Mouse (Mus musculus) CH12.LX (cell line): Measurements from ENCODE around the gene Pheta1. TPM values are rescaled to one million over a fixed set of nuclear protein-coding genes. Genes with fewer than 3 reads are reported as not detected.
A peak's percentile ranks its signal among the peaks of the same experiment; 100 is the strongest.

ENCODE experiments used
- DNase-seq: peaks from one replicate; pipeline ENCODE4 v3.0.0-alpha.2; 2013; ENCODE audit errors: extremely low read depth
- H3K27ac ChIP-seq: 2 replicates; pipeline ENCODE4 v1.5.1; 2012; ENCODE audit warnings: low read depth, mild to moderate bottlenecking, control low read depth, moderate library complexity; ENCODE audit not compliant: insufficient read depth
- H3K27me3 ChIP-seq: replicated peaks from 2 replicates; pipeline ENCODE3; 2012; ENCODE audit warnings: inconsistent platforms
- H3K36me3 ChIP-seq, 2 experiments: replicated peaks in 1 of 2; 2 replicates each; pipeline versions ENCODE3 to v1.6.1; 2012; ENCODE audit warnings: inconsistent platforms in 1 of 2, low read length in 1 of 2, mild to moderate bottlenecking in 1 of 2, mixed read lengths in 1 of 2, moderate library complexity in 1 of 2; ENCODE audit not compliant: control insufficient read depth in 1 of 2, insufficient read depth in 1 of 2
- H3K4me1 ChIP-seq, 2 experiments: 2 replicates each; pipeline ENCODE4 v1.6.1; 2012; ENCODE audit warnings: inconsistent platforms in 1 of 2, moderate library complexity in 1 of 2; ENCODE audit not compliant: insufficient read depth in 2 of 2, control insufficient read depth in 1 of 2
- H3K4me2 ChIP-seq: 2 replicates; pipeline ENCODE4 v1.6.1; 2012; ENCODE audit warnings: low read depth, mild to moderate bottlenecking, control low read depth; ENCODE audit not compliant: poor library complexity, insufficient read depth, severe bottlenecking
- H3K4me3 ChIP-seq, 3 experiments: fragments of 150-350 bp in 1 of 3; sonication (generic) in 1 of 3; replicated peaks in 1 of 3; 2 replicates each; pipeline versions ENCODE3 to v1.5.1; 2011 to 2012; ENCODE audit warnings: low read depth in 2 of 3, low read length in 2 of 3, mild to moderate bottlenecking in 2 of 3, moderate library complexity in 2 of 3, control low read depth in 1 of 3, improper control_type of control experiment in 1 of 3, inconsistent platforms in 1 of 3, mixed read lengths in 1 of 3; ENCODE audit not compliant: poor library complexity in 1 of 3
- H3K79me2 ChIP-seq: replicated peaks from 2 replicates; pipeline ENCODE4 v1.6.1; 2012; ENCODE audit warnings: mild to moderate bottlenecking, moderate library complexity; ENCODE audit not compliant: control insufficient read depth, poor library complexity, insufficient read depth, severe bottlenecking; ENCODE audit errors: extremely low read depth
- H3K9ac ChIP-seq: 2 replicates; pipeline ENCODE4 v1.6.1; 2012; ENCODE audit warnings: low read depth, mild to moderate bottlenecking, control low read depth, moderate library complexity; ENCODE audit not compliant: insufficient read depth
- H3K9me3 ChIP-seq: replicated peaks from 2 replicates; pipeline ENCODE3; 2012; ENCODE audit warnings: low read length, inconsistent platforms, mixed read lengths
- CTCF ChIP-seq, 2 experiments: IDR thresholded peaks in 1 of 2; conservative IDR thresholded peaks in 1 of 2; 2 replicates each; pipeline ENCODE4 v1.5.1; 2011 to 2012; ENCODE audit warnings: low read depth in 2 of 2, low read length in 2 of 2, improper control_type of control experiment in 1 of 2, inconsistent platforms in 1 of 2, mild to moderate bottlenecking in 1 of 2, moderate library complexity in 1 of 2
- EP300 ChIP-seq: IDR thresholded peaks from 2 replicates; pipeline ENCODE4 v1.6.1; 2011; ENCODE audit warnings: low read length, improper control_type of control experiment
- ETS1 ChIP-seq: conservative IDR thresholded peaks from 2 replicates; pipeline ENCODE4 v1.6.1; 2012; ENCODE audit warnings: low read depth, mild to moderate bottlenecking, inconsistent platforms, low read length, improper control_type of control experiment, moderate library complexity
- GABPA ChIP-seq: IDR thresholded peaks from 2 replicates; pipeline ENCODE4 v1.6.1; 2012; ENCODE audit warnings: low read depth, low read length, improper control_type of control experiment, inconsistent platforms; ENCODE audit not compliant: insufficient replicate concordance
- HCFC1 ChIP-seq: IDR thresholded peaks from 2 replicates; pipeline ENCODE4 v1.6.1; 2012; ENCODE audit warnings: low read depth, mild to moderate bottlenecking, inconsistent platforms, low read length, improper control_type of control experiment
- MAFK ChIP-seq: IDR thresholded peaks from 2 replicates; pipeline ENCODE4 v1.6.1; 2011; ENCODE audit warnings: low read length, improper control_type of control experiment; ENCODE audit not compliant: insufficient replicate concordance
- MEF2A ChIP-seq: IDR thresholded peaks from 2 replicates; pipeline ENCODE4 v1.6.1; 2014; ENCODE audit warnings: low read depth, mild to moderate bottlenecking, inconsistent platforms, low read length, improper control_type of control experiment, borderline replicate concordance
- POLR2A ChIP-seq: IDR thresholded peaks from 2 replicates; pipeline ENCODE4 v1.6.1; 2011; ENCODE audit warnings: low read depth, mild to moderate bottlenecking, improper control_type of control experiment, low read length
- RAD21 ChIP-seq: IDR thresholded peaks from 2 replicates; pipeline ENCODE4 v1.6.1; 2011; ENCODE audit warnings: low read depth, mild to moderate bottlenecking, low read length, improper control_type of control experiment, moderate library complexity
- RCOR1 ChIP-seq: conservative IDR thresholded peaks from 2 replicates; pipeline ENCODE4 v1.6.1; 2012; ENCODE audit warnings: low read depth, mild to moderate bottlenecking, inconsistent platforms, low read length, improper control_type of control experiment
- SMC3 ChIP-seq: IDR thresholded peaks from 2 replicates; pipeline ENCODE4 v1.6.1; 2011; ENCODE audit warnings: low read depth, low read length, improper control_type of control experiment
- TCF12 ChIP-seq: IDR thresholded peaks from 2 replicates; pipeline ENCODE4 v1.6.1; 2014; ENCODE audit warnings: low read depth, mild to moderate bottlenecking, inconsistent platforms, low read length, improper control_type of control experiment
- ZMIZ1 ChIP-seq: IDR thresholded peaks from 2 replicates; pipeline ENCODE4 v1.6.1; 2012; ENCODE audit warnings: low read depth, mild to moderate bottlenecking, inconsistent platforms, low read length, improper control_type of control experiment
- dilution Hi-C: fragments of 300-500 bp; cut with MboI; formaldehyde crosslinking; loops from 2 replicates; pipeline ENCODE4 v1.14.3; 2020; ENCODE audit warnings: low sequenced_read_pairs; ENCODE audit not compliant: extremely low pct_unique_long_range_greater_than_20kb, extremely low pct_ligation_motif_present
- in situ Hi-C: fragments of 300-500 bp; cut with MboI; formaldehyde crosslinking; loops from 3 replicates; pipeline ENCODE4 v1.14.3; 2019; ENCODE audit warnings: low sequenced_read_pairs, low pct_ligation_motif_present, low pct_unique_long_range_greater_than_20kb, mixed read lengths
- polyA plus RNA-seq: library from polyadenylated mRNA; unstranded; fragments of >175 nt; gene quantifications from 2 replicates; pipeline ENCODE4 v1.2.1, GENCODE M21; 2012; ENCODE audit warnings: low read depth; ENCODE audit not compliant: insufficient read length
- total RNA-seq, 2 experiments: library from RNA; depleted of rRNA; stranded (reverse); fragments of 300-350 nt in 1 of 2; fragments of >200 nt in 1 of 2; gene quantifications; 2 replicates each; pipeline ENCODE4 v1.2.3; 2012 to 2014

Pheta1 gene
- total and polyA plus RNA-seq, 3 experiments = 1.4 to 4.5 (median 2.0) TPM

DNA sequence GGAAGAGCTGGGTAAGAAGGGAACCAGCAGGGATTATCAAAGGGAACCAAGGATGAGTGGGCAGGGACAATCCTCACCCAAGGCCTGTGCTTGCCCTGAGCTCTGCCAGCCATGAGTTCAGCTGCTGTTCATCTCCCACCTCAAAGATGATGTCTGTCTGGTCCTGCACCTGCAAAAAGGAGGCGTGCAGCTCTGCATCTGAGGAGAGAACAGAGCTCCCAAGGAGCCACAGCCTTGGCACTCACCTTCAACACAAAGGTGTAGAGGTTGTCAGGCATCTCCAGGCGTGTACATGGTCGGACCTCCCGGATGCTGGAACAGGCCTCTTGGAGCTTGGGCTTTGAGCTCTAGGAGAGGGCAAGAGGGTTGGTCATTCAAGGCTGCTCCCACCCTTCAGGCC, 29.9 kb upstream of the Pheta1 start:
- no peak for DNase-seq
- peaks cover 11 to 32% of the 10 kb centered on the region in 2 experiments for H3K4me1 ChIP-seq
- no peak overlapping the region for H3K27ac ChIP-seq
- TF ChIP-seq ETS1 (no peak), POLR2A (0 out of 2 replicates have a peak, but pooled peaks have one; percentile 35), CTCF (conservative IDR thresholded peaks at IDR 0.05 in 1 of 2, IDR thresholded peaks at IDR 0.05 in 1 of 2; ENCODE audit: low read depth in 2 of 2, low read length in 2 of 2) (no peak)
- in situ Hi-C loops = no loop called here
- no peaks in the 10 kb centered on the region for H3K27me3 ChIP-seq
- no peak overlapping the region for H3K4me2 ChIP-seq
- peaks cover 90 to 98% of the 10 kb centered on the region in 2 experiments for H3K36me3 ChIP-seq
- H3K9ac ChIP-seq = no peak overlapping the region
- no peaks in the 10 kb centered on the region for H3K9me3 ChIP-seq
- no peak overlapping the region for H3K4me3 ChIP-seq
- dilution Hi-C loops = no loop called here
- H3K79me2 ChIP-seq = peaks cover 28% of the 10 kb centered on the region

DNA sequence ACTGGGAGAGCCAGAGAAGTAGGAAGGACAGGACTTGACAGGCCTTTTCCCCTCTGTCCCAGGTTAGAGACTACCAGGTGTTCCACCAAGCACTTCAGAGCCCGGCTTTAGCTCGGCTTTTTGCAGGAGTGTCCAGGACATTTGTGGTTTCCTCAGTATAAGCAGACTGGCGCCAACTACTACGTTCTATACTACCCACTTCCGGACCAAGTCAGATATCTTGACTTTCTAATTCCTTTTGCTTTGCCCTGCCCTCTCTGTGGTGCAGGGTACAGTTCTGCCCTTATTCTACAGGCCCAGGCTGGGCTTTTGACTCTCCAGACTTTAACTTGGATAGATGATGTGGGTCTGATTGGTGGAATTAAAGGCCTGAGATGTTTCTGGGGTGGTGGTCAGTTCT, 29.2 kb upstream of the Pheta1 start:
- TF ChIP-seq MEF2A (no peak), HCFC1 (no peak), GABPA (no peak), RAD21 (no peak), MAFK (no peak), EP300 (no peak), SMC3 (no peak), TCF12 (no peak), RCOR1 (no peak)
- Histone ChIP-seq H3K79me2 (peaks cover 35% of the 10 kb centered on the region), H3K36me3 (peaks cover 91 to 98% of the 10 kb centered on the region in 2 experiments), H3K27me3 (no peaks in the 10 kb centered on the region), H3K4me3 (no peak overlapping the region), H3K9ac (no peak overlapping the region), H3K27ac (no peak overlapping the region), H3K4me2 (no peak overlapping the region), H3K9me3 (no peaks in the 10 kb centered on the region), H3K4me1 (peaks cover 18 to 39% of the 10 kb centered on the region in 2 experiments)
- no peak for DNase-seq
- in situ Hi-C loops (no loop called here), dilution Hi-C loops (no loop called here)

DNA sequence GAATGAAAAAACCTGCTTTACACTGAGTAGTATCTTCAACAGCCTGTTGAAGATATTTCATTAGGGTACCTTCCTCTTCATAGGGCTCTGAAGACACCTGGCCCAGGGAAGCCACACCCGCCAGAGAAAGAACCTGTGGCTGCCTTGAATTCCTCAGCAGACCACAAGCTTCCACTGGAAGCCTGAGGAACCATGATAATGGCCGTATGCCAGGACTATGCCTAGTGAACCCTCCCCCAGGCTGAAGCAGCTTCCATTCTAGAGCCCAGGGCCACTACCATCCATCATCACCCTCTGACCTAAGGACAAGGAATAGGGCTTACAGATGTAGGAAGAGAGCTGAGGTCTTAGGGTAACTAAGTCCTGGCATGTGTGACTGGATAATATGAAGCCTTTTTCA, 28.6 kb upstream of the Pheta1 start:
- no peaks in the 10 kb centered on the region for H3K27me3 ChIP-seq
- H3K9me3 ChIP-seq = no peaks in the 10 kb centered on the region
- H3K4me3 ChIP-seq = no peak overlapping the region
- in situ Hi-C loops = no loop called here
- no peak overlapping the region for H3K4me2 ChIP-seq
- no peak for TF ChIP-seq MAFK
- peak; percentile 27; the same call in 1 of the 2 replicates for TF ChIP-seq ZMIZ1
- dilution Hi-C loops = no loop called here
- peaks cover 92 to 100% of the 10 kb centered on the region in 2 experiments for H3K36me3 ChIP-seq
- peaks cover 20 to 45% of the 10 kb centered on the region in 2 experiments for H3K4me1 ChIP-seq
- DNase-seq = no peak
- peaks cover 41% of the 10 kb centered on the region for H3K79me2 ChIP-seq
- no peak overlapping the region for H3K9ac ChIP-seq
- H3K27ac ChIP-seq = no peak overlapping the region
